Mouse (Mus musculus) myocyte (in vitro differentiated cells): ENCODE results near the gene Mtx3. TPM values are rescaled to one million over a fixed set of nuclear protein-coding genes. Genes with fewer than 3 reads are reported as not detected.

Source experiments
- H3K27me3 ChIP-seq: one replicate; pipeline ENCODE4 v1.6.1; 2011; ENCODE audit not compliant: control insufficient read depth, insufficient read depth, insufficient read length
- H3K36me3 ChIP-seq: one replicate; pipeline ENCODE4 v1.6.1; 2011; ENCODE audit not compliant: control insufficient read depth, insufficient read depth
- H3K4me2 ChIP-seq: one replicate; pipeline ENCODE4 v1.6.1; 2011; ENCODE audit warnings: low read depth, control low read depth
- H3K4me3 ChIP-seq: one replicate; pipeline ENCODE4 v1.5.1; 2011; ENCODE audit warnings: mild to moderate bottlenecking, control low read depth, moderate library complexity
- H3K79me2 ChIP-seq: one replicate; pipeline ENCODE4 v1.6.1; 2011; ENCODE audit not compliant: control insufficient read depth, insufficient read depth
- H3ac ChIP-seq: one replicate; pipeline ENCODE4 v1.6.1; 2011; ENCODE audit not compliant: control insufficient read depth, insufficient read length
- CEBPB ChIP-seq: IDR thresholded peaks from 2 replicates; pipeline ENCODE4 v1.6.1; 2011; ENCODE audit warnings: mild to moderate bottlenecking, moderate library complexity; ENCODE audit not compliant: poor library complexity, insufficient read depth, severe bottlenecking
- E2F4 ChIP-seq: IDR thresholded peaks from one replicate; pipeline ENCODE4 v1.6.1; 2011; ENCODE audit warnings: mild to moderate bottlenecking, control low read depth, moderate library complexity; ENCODE audit not compliant: insufficient read depth
- MAX ChIP-seq: IDR thresholded peaks from one replicate; pipeline ENCODE4 v1.6.1; 2011; ENCODE audit warnings: low read depth, mild to moderate bottlenecking, control low read depth
- MYOD1 ChIP-seq, 3 experiments: IDR thresholded peaks; one replicate each; pipeline ENCODE4 v1.6.1; 2011; ENCODE audit warnings: control low read depth in 2 of 3, low read depth in 2 of 3, mild to moderate bottlenecking in 2 of 3, moderate library complexity in 1 of 3; ENCODE audit not compliant: insufficient read length in 2 of 3, control insufficient read depth in 1 of 3
- MYOG ChIP-seq, 3 experiments: IDR thresholded peaks; one replicate each; pipeline ENCODE4 v1.6.1; 2011; ENCODE audit warnings: control low read depth in 2 of 3, low read depth in 2 of 3, mild to moderate bottlenecking in 2 of 3; ENCODE audit not compliant: insufficient read length in 2 of 3, control insufficient read depth in 1 of 3, insufficient read depth in 1 of 3
- POLR2A ChIP-seq: IDR thresholded peaks from one replicate; pipeline ENCODE4 v1.6.1; 2011; ENCODE audit warnings: low read depth, mild to moderate bottlenecking, control low read depth, moderate library complexity; ENCODE audit not compliant: insufficient read length
- POLR2AphosphoS2 ChIP-seq: IDR thresholded peaks from one replicate; pipeline ENCODE4 v1.6.1; 2011; ENCODE audit warnings: low read depth, control low read depth; ENCODE audit not compliant: insufficient read length
- REST ChIP-seq: IDR thresholded peaks from one replicate; pipeline ENCODE4 v1.6.1; 2011; ENCODE audit warnings: mild to moderate bottlenecking, control low read depth, moderate library complexity; ENCODE audit not compliant: insufficient read depth, insufficient read length
- SRF ChIP-seq: IDR thresholded peaks from one replicate; pipeline ENCODE4 v1.6.1; 2011; ENCODE audit warnings: low read depth; ENCODE audit not compliant: control insufficient read depth, insufficient read length
- TCF12 ChIP-seq: IDR thresholded peaks from one replicate; pipeline ENCODE4 v1.6.1; 2011; ENCODE audit warnings: mild to moderate bottlenecking, control low read depth; ENCODE audit not compliant: poor library complexity, insufficient read depth, severe bottlenecking
- TCF3 ChIP-seq: IDR thresholded peaks from one replicate; pipeline ENCODE4 v1.6.1; 2011; ENCODE audit warnings: low read depth, control low read depth; ENCODE audit not compliant: insufficient read length
- USF1 ChIP-seq: IDR thresholded peaks from one replicate; pipeline ENCODE4 v1.6.1; 2011; ENCODE audit warnings: low read depth, mild to moderate bottlenecking, control low read depth, moderate library complexity
- polyA plus RNA-seq: library from polyadenylated mRNA; unstranded; fragments of >200 nt; fragmentation: generic; extraction: Trizol; gene quantifications from one replicate; pipeline ENCODE4 v1.2.1, GENCODE M21; 2012; ENCODE audit warnings: missing spikeins

The Mtx3 gene
- polyA plus RNA-seq = 1.9 TPM

DNA sequence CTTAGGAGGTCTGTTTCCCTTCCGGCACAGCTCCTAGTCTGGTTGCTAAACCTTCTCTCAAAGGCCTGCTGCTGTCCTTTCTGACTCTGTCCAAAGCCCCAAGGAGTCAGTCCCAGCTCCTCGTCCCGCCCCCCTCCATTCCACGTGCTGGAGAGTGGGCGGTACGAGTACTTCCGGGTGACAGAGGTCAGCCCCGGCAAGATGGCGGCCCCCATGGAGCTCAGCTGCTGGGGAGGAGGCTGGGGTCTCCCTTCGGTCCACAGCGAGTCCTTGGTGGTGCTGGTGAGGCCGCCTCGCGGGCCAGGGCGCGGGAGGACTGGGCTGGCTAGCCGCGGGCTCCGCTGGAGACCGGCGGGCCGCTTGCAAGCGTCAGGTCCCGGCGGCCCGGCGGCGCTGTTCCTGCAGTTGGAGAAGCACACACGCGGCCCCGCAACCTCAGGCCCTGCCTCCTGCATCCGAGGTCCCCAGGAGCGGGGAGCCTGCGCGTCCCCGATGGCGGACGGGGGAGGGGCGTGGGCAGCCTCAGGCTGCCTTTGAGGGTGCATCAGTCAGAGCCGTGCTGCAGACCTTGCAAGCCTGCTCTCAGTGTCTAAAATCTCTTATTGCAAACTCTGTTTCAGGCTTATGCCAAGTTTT lies at the start of gene Mtx3:
Gene Mtx3, plus strand, starts transcription at position 175 of the 636 bp plus-strand sequence.
- H3ac ChIP-seq = peak within 1 kb of the TSS; percentile 41
- TF ChIP-seq E2F4 (no peak), REST (no peak), POLR2AphosphoS2 (peak; percentile 28), TCF12 (no peak), MYOD1 (IDR thresholded peaks at IDR 0.05; ENCODE audit: control insufficient read depth in 1 of 3, insufficient read length in 2 of 3, low read depth in 2 of 3) (no peak), USF1 (peak; percentile 90), MYOG (IDR thresholded peaks at IDR 0.05; ENCODE audit: control insufficient read depth in 1 of 3, insufficient read depth in 1 of 3, insufficient read length in 2 of 3, low read depth in 2 of 3) (no peak), MAX (peak; percentile 74), POLR2A (peak; percentile 67), SRF (no peak), TCF3 (no peak), CEBPB (no peak)
- H3K79me2 ChIP-seq = no peaks in the 10 kb centered on the region
- peaks cover 7% of the 10 kb centered on the region for H3K36me3 ChIP-seq
- H3K4me3 ChIP-seq = peak within 1 kb of the TSS; percentile 30
- H3K4me2 ChIP-seq = peak within 1 kb of the TSS; percentile 87
- no peaks in the 10 kb centered on the region for H3K27me3 ChIP-seq

DNA sequence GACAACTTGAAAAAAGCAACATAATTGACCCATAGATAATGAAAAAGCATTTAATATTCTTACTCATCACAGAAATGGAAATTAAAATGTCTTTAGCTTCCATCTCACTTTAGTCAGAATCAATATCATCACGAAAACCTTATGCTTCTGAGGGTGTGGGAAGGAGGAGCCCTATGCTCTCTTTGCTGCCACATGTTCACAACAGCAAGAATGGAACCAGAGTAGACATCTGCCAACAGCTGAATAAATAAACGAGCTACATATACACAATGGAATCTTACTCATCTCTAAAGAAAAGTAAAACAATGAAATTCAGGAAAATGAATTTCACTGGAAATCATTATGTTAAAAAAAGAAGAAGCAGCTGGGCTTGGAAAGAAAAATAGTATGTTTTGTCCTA lies 45.7 kb upstream of the Mtx3 start:
- H3K36me3 ChIP-seq = no peaks in the 10 kb centered on the region
- no peaks in the 10 kb centered on the region for H3K79me2 ChIP-seq
- no peak overlapping the region for H3K4me3 ChIP-seq
- H3ac ChIP-seq = no peak overlapping the region
- TF ChIP-seq SRF (no peak), MYOD1 (IDR thresholded peaks at IDR 0.05; ENCODE audit: control insufficient read depth in 1 of 3, insufficient read length in 2 of 3, low read depth in 2 of 3) (peak in 2 of 3 experiments; percentile 54 to 63)
- peak overlapping the region; percentile 34 for H3K4me2 ChIP-seq
- H3K27me3 ChIP-seq = no peaks in the 10 kb centered on the region

DNA sequence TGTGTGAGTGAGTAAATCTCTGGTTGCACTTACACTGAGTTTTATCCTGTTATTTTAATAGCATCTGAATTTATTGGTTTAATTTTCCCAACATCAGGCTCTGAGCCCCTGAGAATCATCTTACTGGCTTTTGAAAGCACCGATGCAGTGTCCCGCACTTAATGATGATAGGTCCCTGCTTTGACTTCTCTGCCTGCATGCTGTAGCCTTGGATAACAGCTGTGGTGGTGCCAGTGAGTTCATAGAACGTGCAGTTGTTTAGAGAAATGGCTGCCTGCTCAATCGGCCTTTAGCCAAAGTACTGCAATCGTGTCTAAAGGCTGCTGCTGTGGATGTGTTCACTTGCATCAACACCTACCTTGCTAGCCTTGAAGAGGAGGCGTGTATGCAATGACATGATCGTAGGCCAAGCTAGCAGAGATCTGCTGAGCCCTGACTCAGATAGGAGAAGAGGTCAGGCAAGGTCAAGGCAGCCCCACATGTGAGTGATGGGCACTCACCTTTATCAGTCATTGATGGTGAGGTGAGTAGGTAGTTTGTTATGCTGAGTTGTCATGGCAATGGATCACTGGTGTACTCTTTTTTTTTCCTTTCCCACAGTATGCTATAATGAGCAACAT lies 45.1 kb upstream of the Mtx3 start:
- no peaks in the 10 kb centered on the region for H3K79me2 ChIP-seq
- peak overlapping the region; percentile 30 for H3K4me2 ChIP-seq
- no peaks in the 10 kb centered on the region for H3K27me3 ChIP-seq
- TF ChIP-seq POLR2A (no peak), MAX (no peak), REST (no peak), SRF (no peak), TCF3 (no peak), MYOD1 (IDR thresholded peaks at IDR 0.05; ENCODE audit: control insufficient read depth in 1 of 3, insufficient read length in 2 of 3, low read depth in 2 of 3) (peak in 2 of 3 experiments; percentile 33 to 57), E2F4 (no peak), CEBPB (no peak), MYOG (IDR thresholded peaks at IDR 0.05; ENCODE audit: control insufficient read depth in 1 of 3, insufficient read depth in 1 of 3, insufficient read length in 2 of 3, low read depth in 2 of 3) (peak in 1 of 3 experiments; percentile 10), TCF12 (no peak)
- H3ac ChIP-seq = no peak overlapping the region
- H3K36me3 ChIP-seq = no peaks in the 10 kb centered on the region
- no peak overlapping the region for H3K4me3 ChIP-seq

DNA sequence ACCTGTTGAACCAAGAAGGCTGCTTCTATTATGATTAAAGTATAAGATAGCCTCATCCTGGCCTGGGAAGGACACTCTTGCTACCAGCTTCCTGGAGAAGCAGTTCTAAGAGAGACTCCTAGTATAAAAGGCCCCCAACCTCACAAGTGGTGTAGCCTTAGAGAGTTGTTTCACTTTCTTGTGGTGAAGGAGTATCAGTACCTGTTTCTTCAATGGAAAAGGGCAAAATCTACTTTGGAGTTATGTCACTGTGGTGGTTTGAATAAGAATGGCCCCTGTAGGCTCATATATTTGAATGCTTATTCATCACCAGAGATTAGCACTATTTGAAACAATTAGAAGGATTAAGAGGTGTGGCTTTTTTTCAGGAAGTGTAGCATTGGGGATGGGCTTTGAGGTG lies 37.8 kb upstream of the Mtx3 start:
- no peak overlapping the region for H3K4me3 ChIP-seq
- H3K27me3 ChIP-seq = no peaks in the 10 kb centered on the region
- no peaks in the 10 kb centered on the region for H3K79me2 ChIP-seq
- no peak for TF ChIP-seq MYOG (IDR thresholded peaks at IDR 0.05; ENCODE audit: control insufficient read depth in 1 of 3, insufficient read depth in 1 of 3, insufficient read length in 2 of 3, low read depth in 2 of 3)
- no peak for TF ChIP-seq SRF
- no peak for TF ChIP-seq USF1
- no peak for TF ChIP-seq POLR2A
- no peak for TF ChIP-seq REST
- no peak for TF ChIP-seq MAX
- TF ChIP-seq TCF12 = no peak
- TF ChIP-seq POLR2AphosphoS2 = no peak
- no peak for TF ChIP-seq E2F4
- no peak for TF ChIP-seq TCF3
- TF ChIP-seq MYOD1 (IDR thresholded peaks at IDR 0.05; ENCODE audit: control insufficient read depth in 1 of 3, insufficient read length in 2 of 3, low read depth in 2 of 3) = no peak
- no peak for TF ChIP-seq CEBPB
- H3K36me3 ChIP-seq = no peaks in the 10 kb centered on the region
- H3ac ChIP-seq = no peak overlapping the region
- H3K4me2 ChIP-seq = no peak overlapping the region

DNA sequence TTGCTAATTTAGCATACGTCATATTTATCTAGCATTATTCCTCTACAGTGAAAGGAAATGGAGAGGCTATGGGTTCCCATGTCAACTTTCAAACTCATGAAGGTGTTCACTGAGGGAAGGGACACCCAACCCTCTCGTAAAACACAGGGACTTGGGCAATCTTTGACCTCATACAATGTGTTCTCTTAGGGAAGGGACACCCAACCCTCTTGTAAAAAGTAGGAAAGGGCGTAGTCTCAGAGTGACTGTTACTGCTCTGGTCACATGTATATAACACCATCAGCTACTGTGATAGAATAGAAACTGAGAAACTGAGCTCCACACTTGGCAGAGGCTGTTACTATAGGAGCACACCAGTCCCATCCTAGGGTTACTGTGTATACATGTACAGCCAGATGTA lies 36.7 kb upstream of the Mtx3 start:
- H3ac ChIP-seq = no peak overlapping the region
- no peaks in the 10 kb centered on the region for H3K36me3 ChIP-seq
- H3K4me3 ChIP-seq = no peak overlapping the region
- TF ChIP-seq USF1 (no peak), CEBPB (no peak), SRF (no peak), E2F4 (no peak), MAX (no peak), MYOG (IDR thresholded peaks at IDR 0.05; ENCODE audit: control insufficient read depth in 1 of 3, insufficient read depth in 1 of 3, insufficient read length in 2 of 3, low read depth in 2 of 3) (no peak), TCF12 (no peak), TCF3 (no peak), MYOD1 (IDR thresholded peaks at IDR 0.05; ENCODE audit: control insufficient read depth in 1 of 3, insufficient read length in 2 of 3, low read depth in 2 of 3) (no peak), POLR2A (no peak), REST (no peak), POLR2AphosphoS2 (no peak)
- H3K4me2 ChIP-seq = no peak overlapping the region
- H3K79me2 ChIP-seq = no peaks in the 10 kb centered on the region
- no peaks in the 10 kb centered on the region for H3K27me3 ChIP-seq
